Mouse (Mus musculus): ENCODE measurements around the gene Zfhx3. TPM values are rescaled to one million over a fixed set of nuclear protein-coding genes. Genes with fewer than 3 reads are reported as not detected.

Gene Zfhx3
- total RNA-seq, 2 experiments from 2014 or later: 3.4 to 4.3 TPM

DNA sequence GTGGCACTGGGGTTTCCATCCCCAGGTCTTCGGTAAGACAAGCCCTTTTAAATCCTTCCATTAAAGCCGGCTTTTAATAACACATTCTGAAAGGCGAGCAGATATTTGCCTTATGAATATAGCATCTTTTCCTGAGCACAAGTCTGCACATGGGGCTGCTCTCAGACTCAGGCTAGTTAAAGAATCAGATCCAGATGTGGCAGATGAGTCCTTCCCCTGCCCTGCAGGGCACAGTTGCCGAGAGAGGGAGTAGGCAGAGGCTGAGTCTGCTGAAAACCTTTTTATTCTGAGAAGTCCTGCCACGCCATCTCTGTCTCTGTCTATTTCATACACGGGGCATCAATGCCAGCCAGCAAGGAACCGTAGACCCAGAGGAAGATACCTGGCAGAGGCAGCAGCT, 289.9 kb downstream of the Zfhx3 start:
- no peak for DNase-seq (ENCODE audit: extremely low spot score in 1 of 2, low spot score in 1 of 2)

DNA sequence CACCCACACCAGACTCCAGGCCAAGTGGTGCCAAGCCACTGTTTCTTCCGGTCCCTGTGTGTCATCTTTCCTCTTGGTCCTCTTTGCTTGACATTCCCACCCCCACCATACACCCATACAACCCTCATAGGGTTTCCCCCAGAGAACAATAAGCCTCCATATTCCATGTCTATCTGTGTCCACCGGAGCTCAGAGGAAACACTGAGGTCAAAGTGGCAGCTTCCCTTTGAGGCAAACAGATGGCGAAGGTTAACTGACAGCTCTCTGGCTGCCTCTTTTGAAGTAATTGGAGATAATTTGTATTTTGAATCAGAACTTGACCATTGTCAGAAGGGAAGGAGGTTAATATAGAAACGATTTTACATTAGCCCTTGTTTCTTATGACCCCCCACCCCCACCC, 292.0 kb downstream of the Zfhx3 start:
- DNase-seq (ENCODE audit: extremely low spot score in 1 of 2, low spot score in 1 of 2): no peak

DNA sequence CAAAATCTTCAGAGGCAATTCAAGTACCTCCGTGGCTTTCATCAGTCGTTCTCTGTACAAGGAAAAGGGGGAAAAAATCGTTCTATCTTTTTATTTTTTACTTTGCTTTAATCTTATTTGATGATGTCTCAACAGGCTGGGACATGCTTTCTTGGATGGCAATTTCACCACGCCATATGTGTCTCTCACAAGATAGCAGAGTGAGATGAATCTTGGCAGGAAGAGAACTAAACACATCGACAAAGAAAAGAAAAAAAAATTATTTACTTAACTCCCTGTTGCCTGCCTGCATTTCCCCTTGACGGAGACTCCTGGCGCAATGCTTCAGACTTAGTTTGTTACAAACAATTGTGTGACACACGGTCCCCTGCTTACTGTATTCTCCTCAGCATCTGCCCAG, 294.3 kb downstream of the Zfhx3 start:
- no peak for DNase-seq (ENCODE audit: extremely low spot score in 1 of 2, low spot score in 1 of 2)

DNA sequence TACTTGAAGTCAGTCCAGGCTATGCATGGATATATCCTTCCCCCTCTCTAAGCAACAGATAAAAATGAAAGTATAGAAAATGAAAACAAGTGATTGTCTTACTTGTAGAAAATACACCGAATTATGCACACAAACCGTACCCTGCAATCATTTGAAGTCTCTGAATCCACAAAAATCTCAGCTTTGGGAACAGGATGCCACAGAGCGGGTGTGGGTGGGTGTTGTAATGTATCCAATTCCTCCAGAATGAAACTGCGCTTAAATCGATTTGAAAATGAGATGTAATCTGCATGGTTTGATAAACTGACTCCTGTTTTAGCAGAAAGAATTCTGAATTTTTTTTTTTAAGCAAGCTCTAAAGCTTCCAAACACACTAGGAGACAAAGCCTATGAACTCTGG, 297.1 kb downstream of the Zfhx3 start:
- DNase-seq (ENCODE audit: extremely low spot score in 1 of 2, low spot score in 1 of 2): no peak

DNA sequence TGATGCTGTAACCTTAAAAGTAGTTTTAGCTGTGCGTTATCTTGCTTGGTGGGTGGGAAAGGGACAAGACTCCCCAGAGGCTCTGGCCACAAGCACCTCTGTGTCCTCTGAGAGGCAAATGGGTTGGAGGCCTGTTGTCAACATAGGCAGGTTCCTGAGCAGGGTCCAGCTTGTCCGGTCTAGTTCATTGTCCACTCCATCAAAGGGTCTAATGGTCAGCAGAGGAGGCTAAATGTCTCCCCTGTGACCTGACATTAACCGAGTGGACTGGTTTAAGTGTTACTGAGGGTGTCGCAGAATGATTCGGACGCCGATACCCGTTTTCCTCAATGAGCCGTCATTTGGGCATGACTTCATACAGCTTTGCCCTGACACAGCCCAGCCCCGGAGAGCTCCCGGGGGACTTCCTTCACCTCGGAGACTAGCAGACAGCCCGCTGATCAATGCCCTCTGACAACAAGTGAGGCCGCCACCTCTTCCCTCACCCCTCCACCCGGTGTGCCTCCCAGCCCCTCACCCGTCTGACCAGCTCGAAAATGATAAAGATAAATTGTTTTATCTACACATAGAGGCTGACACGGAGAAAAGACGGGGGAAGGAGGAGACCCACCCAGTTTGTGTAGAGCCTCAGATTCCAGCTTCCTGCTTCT, 298.7 kb downstream of the Zfhx3 start:
- no peak for DNase-seq (ENCODE audit: extremely low spot score in 1 of 2, low spot score in 1 of 2)

DNA sequence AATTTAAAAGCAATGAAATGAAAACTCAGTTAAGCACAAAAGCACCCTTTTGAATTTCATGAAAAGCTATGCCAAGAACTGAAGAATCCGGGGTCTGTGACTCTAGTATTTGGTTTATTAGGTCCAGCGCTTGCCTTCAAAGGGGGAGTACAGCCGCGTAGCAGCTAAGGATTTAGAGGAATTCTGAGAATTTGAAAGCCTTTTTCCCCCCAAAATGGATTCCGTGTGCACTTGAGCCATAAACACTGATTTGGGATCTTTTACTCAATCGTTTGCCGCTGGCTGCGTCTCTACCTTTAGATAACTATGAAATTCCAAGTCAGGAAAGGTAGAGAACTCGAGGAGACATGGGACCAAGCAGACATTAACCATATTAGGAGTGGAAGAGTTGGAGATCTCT, 300.8 kb downstream of the Zfhx3 start:
- DNase-seq (ENCODE audit: extremely low spot score in 1 of 2, low spot score in 1 of 2): no peak

DNA sequence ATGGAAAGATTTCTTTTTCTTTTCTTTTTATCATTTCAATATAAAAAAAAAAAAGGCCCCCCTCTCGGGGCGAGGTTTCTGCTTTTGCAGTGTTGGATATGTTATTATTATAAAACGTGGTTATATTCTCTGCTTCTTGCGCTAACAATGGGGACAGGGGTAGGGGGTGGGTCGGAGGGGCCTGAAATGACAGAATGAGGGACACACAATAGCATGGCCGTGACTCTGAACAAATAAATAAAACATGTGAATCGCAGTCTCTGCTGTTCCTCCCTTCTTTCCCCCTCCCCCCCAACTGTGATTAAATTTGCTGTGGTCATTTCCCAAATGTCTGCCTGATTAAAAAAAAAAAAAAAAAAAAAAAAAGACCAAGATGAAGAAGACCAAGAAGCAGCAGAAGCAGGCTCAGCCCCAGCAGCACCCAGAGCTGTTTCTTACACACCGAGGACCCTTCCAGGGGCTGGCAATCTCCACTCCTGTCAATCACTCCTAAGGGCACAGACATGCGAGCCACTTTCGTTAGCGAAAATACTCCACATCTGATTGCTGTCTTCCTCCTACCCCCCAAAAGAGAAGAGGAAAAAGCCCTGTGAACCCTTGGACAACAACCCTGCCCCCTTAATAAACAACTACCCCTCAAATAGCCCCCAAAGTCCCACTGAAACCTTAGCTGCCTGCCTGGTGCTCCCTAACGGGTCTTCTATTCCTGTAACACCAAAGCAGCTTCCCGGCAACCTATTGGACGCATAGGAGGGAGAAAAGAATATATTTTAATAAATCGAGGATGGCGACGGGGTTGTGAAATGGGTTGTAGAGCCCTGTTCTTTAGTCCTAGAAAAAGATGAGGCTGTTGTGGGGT, 302.4 kb downstream of the Zfhx3 start:
- DNase-seq (ENCODE audit: extremely low spot score in 1 of 2, low spot score in 1 of 2): no peak

DNA sequence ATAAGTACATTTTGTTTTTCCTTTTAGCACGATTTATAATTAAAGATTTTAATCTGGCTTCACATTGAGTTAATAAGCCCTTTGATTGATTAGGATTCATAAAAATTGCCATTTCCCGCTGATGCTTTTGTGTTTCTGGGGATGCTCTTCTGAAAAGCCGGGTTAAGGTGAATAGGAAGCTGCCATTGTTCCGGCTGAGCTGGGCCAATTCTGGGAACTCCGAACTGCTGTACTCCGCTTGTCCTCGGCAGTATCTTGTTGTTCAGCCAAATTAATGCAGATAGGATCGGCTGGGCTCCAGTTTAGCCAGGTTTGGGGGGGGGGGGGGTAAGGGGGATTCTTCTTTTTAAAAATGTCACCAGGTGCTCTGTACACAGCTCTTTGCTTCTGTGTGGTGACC, 303.1 kb downstream of the Zfhx3 start:
- no peak for DNase-seq (ENCODE audit: extremely low spot score in 1 of 2, low spot score in 1 of 2)

DNA sequence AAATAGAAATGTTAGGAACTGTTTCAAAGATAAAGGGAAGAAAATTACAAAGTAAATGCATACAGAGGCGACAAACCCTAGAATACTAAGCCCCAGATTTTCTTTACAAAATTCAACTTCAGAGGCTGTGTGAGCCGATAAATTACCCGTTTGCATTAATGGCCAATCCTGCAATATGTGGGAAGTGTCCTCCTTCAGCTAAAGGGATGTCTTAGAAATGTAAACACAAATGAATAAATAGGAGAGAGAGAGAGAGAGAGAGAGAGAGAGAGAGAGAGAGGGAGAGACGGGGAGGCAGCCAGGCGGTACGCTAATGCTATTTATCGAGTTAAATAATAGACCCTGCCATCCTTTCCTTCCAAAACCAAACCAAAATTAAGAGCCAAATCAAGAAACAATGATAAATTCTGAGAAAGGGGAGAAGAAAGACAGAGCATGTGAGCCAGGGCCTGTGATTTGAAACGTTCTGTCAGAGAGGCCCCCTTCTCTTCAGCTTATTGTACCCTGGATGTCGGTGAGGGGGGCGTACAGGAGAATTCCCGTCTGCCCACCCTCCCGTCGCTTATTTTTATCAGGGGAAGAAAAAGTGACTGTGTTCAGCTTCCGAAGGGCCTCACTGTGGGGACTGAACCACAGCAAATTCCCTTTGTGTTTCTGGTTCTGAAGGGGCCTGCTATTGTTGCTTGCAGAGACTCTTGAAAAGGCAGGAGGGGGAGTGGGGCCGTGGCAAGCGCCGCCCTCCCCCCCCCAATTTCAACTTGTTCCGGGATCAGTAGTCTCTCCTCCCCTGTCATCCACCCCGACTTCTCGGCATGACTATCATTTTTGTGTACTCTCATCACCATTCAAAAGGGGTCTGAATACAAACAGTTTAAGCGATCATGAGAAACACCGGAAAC, 303.8 kb downstream of the Zfhx3 start:
- DNase-seq (ENCODE audit: extremely low spot score in 1 of 2, low spot score in 1 of 2): no peak

DNA sequence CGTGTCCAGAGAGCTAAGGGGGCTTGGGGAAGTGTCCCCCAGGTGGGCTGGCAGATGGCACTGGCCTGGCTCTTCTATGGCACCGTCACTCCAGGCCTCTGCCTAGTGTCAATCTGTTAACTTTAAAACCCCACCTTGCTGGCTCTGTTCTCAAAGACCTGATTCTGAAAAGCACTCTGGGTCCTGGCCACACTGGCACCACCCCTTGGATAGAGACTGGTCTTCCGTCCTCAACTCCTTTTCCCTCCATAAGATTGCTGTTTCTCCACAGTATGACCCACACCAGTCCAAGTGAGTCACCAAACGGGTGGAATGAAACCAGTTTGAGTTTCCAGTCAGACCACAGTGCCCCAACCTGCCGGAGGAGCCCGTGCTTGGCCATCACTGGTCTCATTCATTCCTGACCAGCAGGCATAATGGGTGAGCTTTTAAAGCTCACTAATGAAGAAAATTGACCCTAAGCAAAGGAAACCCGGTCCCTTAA, 304.5 kb downstream of the Zfhx3 start:
- DNase-seq (ENCODE audit: extremely low spot score in 1 of 2, low spot score in 1 of 2): no peak

DNA sequence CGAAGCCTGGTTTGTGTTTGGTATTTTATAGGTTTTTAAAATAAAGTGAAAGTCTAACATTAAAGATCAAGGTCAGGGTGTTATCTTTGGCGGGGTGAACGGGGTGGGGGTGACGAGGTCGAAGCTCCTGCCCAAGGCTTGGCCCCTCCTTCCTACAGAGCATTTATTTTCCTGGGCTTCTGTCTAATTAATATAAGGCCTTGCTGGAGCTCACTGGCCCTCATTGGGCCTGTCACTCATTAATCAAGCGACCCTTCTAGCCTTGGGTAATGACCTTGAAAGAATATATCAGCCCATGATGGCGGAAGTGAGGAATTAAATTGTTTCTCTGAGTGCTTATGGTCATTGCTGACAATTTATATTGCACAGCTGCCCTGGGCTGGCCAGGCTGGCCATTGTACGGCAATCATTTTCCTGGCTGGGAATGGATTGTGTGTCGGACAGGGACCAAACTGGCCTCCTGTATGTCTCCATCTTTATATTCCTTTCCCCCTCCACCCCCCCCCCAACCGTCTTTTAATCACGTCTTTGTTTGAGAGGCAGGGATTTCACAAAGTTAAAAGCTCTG, 322.2 kb downstream of the Zfhx3 start:
- no peak for DNase-seq (ENCODE audit: extremely low spot score in 1 of 2, low spot score in 1 of 2)

DNA sequence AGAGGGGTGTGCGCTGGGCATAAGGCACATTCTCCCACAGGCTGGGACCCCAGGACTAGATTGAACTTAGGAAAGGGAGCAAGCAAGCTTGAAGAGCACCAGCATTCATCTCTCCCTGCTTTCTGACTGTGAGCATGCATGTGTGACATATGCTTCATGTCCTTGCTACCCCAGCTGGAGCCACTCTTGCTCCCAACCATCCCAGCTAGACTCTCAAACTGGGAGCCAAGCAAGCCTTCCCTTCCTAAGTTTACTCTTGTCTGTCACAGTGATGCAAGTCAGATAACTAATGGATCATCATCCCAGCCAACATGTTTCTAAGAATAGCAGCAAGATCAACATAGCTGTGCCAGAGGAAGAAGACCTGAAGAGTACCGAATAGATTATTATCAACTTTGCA, 335.5 kb downstream of the Zfhx3 start:
- DNase-seq (ENCODE audit: extremely low spot score in 1 of 2, low spot score in 1 of 2): no peak

DNA sequence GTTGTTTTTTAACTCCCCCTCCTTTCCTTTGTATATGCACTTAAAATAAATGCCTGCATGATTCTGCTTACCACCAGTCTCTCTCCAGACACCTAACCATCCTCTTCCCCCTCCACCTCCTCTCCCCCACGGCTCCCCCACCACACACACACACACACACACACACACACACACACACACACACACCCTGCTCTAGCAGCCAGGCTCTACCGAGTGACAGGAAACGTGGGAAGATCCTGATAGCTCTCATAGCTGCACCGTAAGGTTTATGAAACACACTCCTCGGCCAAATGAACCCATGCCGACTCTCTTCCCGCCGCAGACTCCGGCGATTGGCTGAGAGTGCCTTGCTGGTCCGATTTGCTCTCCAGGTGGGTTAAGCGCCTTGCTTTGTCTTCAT, 339.5 kb downstream of the Zfhx3 start:
- DNase-seq (ENCODE audit: extremely low spot score in 1 of 2, low spot score in 1 of 2): no peak

DNA sequence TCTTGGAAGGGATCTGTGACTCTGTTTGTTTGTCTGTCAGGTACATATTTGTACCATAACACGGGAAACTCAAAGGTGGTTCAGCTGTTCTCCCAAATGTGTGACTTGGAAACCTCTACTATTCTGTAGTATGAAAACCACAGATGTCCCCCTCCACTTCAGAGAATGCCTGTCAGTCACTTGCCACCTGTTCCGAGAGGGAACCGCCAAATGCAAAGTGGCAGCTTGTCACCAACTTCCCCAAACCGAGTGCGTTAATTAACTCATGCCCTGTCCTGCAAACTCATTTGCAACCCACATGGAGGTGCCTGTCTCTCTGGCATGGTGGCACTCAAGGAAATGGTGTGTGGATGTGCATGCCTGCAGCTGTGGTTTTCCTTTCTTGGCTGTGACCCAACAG, 343.7 kb downstream of the Zfhx3 start:
- DNase-seq (ENCODE audit: extremely low spot score in 1 of 2, low spot score in 1 of 2): no peak

DNA sequence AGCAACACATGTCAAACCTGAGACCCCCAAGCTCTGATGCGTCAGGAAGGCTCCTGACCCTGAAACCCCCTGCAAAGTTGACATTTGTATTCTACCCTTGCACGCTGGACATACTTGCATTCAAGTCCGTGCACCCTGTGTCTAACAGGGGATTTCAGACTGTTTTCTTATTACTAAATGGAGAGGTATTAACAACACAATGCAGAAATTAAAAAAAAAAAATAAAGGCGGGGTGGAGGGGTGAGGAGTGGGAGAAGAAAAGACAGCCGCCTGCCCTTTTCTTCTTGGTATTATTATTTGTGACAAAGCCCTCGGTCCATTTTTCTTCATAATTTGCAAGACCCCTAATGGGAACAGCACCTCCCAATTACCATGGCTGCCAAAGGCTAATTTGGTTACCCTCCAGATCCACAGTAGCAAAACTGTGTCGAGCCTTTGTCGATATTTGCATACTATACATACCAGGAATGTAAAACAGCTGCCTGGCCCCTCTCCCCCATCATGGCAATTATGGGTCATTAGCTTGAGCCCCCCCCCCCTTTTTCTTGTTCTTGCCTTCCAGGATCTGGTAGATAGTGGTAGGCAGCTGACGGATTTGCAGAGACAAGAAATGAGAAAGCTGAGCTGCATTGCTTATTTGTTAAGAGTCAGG, 358.6 kb downstream of the Zfhx3 start:
- DNase-seq (ENCODE audit: extremely low spot score in 1 of 2, low spot score in 1 of 2): no peak

DNA sequence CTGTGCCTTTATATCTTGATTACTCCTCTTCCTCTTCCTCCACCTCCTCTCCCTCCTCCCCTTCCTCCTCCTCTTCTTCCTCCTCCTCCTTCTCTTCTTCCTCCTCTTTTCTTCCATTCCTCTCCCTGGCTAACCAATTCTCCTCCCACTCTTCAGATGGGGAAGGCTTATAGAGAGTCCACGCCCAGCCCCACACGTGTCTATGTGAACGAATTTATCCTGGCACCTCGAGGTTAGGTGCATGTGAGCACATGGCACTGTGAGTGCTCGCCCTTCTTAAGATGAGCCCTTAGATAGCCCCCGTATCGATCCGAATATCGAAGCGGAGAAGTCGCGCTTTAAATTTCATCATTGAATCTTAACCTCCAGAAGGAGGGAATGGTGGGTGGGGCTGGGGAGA, 359.2 kb downstream of the Zfhx3 start:
- no peak for DNase-seq (ENCODE audit: extremely low spot score in 1 of 2, low spot score in 1 of 2)

DNA sequence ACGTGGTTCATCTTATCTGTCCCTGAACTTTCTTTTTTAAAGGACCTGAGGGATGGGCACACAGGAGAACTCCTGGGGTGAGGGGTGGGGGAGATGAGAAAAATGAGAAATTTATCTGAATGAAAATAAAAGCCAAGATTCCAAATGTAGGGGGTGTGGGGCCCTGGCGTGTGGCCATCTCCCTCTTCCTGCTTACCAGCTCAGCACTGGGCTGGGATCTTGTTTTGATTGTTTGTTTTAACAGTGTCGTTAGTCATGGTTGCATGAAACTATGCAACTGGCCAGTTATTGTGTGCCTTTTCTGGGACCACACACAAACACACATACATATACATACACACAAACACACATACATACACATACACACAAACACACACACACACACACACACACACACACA, 362.9 kb downstream of the Zfhx3 start:
- DNase-seq (ENCODE audit: extremely low spot score in 1 of 2, low spot score in 1 of 2): no peak

DNA sequence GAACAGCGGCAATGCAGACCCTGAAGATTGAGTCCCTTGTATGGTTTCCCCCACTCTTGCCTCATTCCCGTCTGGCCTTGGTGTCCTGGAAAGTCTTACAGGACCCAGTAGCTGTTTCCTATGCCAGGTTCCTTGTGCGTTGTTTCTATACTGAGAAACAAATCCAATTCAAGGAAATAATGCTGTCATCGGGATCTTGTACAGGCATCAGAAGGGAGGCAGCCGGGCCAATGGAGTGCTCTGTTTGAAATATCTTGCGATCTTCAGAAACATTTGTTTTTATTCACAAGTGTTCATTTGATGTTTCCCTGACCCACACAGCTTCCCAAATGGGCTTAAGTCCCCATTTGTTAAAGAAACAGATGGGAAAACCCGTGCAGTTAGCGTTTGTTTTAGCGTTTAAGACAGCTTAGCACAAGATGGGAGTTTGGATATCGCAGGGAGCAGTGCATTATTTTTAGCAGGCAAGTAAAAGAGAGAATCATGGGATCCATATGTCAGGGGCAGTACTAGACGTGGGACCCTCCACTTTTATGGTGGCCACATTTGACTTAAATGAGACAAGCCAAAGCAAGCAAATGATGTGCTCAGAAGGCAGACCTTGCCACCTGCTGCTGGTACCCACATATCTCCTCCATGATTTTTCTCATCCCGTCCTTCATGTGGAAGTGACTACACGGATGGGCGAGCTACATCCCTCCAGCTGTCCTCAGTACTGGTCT, 367.2 kb downstream of the Zfhx3 start:
- no peak for DNase-seq (ENCODE audit: extremely low spot score in 1 of 2, low spot score in 1 of 2)

DNA sequence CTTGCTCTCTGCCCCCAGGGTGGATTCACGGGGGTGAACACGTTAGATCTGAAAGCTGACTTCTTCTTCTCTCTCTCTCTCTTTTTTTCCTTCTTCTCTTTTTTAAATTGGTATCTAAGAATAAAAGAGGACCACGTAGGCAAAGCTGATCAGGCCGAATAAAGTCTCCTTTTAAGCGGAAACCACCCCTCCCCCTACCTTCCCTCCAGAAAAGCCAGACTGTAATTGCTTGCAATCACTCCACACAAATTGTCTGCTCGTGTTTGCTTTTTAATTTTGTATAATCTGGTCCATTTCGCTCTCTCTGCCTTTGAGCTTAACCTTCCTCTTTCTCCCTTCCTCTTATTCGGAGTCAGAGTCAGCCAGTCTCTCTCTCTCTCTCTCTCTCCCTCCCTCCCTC, 372.6 kb downstream of the Zfhx3 start:
- no peak for DNase-seq (ENCODE audit: extremely low spot score in 1 of 2, low spot score in 1 of 2)

Data from layer of hippocampus, postnatal 25 days (tissue).